In genomic region chr17:5210101-5210727, GRCm38 (mm10) we compare ENCODE assay signal across 10 mouse cellular contexts.
DNase-seq lines count a peak whose midpoint lies in the region; ATAC-seq lines count a peak whose summit lies in the region.
"Had no signal": no experiment of that assay in that cellular context is flagged by ENCODE, and none has a peak within 500 bp of the region (broad histone marks: within the 10 kb centered on the region; RNA-seq: fewer than 3 reads in every experiment).

No protein-coding gene starts in this region.

- peaks cover 22% of the 10 kb centered on the region for H3K4me1 ChIP-seq in heart, embryonic 11.5 days (ENCODE audit: control insufficient read depth, insufficient read depth, low read length)
- H3K4me1 ChIP-seq in neural tube, embryonic 11.5 days (ENCODE audit: control insufficient read depth, insufficient read depth, low read length) = peaks cover 14% of the 10 kb centered on the region

- H3K4me3 ChIP-seq in heart, embryonic 11.5 days (ENCODE audit: low read depth, low read length) = no peak overlapping the region
- H3K4me3 ChIP-seq in neural tube, embryonic 11.5 days (ENCODE audit: low read depth, low read length) = no peak overlapping the region
- H3K4me3 ChIP-seq: erythroblast, embryonic 14.5 days; liver, embryonic 15.5 days had no signal

- WGBS in heart, embryonic 11.5 days (ENCODE audit: insufficient replicate concordance) = 75% methylated on average over 6 of the region's 6 CpGs
- 81% methylated on average over 6 of the region's 6 CpGs for WGBS in neural tube, embryonic 11.5 days

- H3K9ac ChIP-seq in heart, embryonic 11.5 days (ENCODE audit: low read depth, low read length) = no peak overlapping the region
- H3K9ac ChIP-seq in neural tube, embryonic 11.5 days (ENCODE audit: low read length) = no peak overlapping the region
- H3K9ac ChIP-seq: liver, embryonic 15.5 days had no signal

- H3K27me3 ChIP-seq in heart, embryonic 11.5 days (ENCODE audit: control insufficient read depth, insufficient read depth, low read length) = no peaks in the 10 kb centered on the region
- H3K27me3 ChIP-seq in neural tube, embryonic 11.5 days (ENCODE audit: control insufficient read depth, insufficient read depth, low read length) = no peaks in the 10 kb centered on the region
- H3K27me3 ChIP-seq: liver, embryonic 15.5 days had no signal

- no peak for ATAC-seq in heart, embryonic 11.5 days (replicated peaks; ENCODE audit: insufficient number of reproducible peaks, low FRiP score, low TSS enrichment)
- no peak for ATAC-seq in neural tube, embryonic 11.5 days (ENCODE audit: insufficient read depth, low FRiP score, low TSS enrichment)

- no peak overlapping the region for H3K27ac ChIP-seq in heart, embryonic 11.5 days (ENCODE audit: low read depth, low read length)
- H3K27ac ChIP-seq in neural tube, embryonic 11.5 days (ENCODE audit: low read depth, low read length) = 0 out of 2 replicates have a peak overlapping the region, but pooled peaks have one; percentile 8
- H3K27ac ChIP-seq: liver, embryonic 15.5 days had no signal

- no peak overlapping the region for H3K4me2 ChIP-seq in heart, embryonic 11.5 days
- H3K4me2 ChIP-seq in neural tube, embryonic 11.5 days (ENCODE audit: low read depth) = no peak overlapping the region
- H3K4me2 ChIP-seq: liver, embryonic 15.5 days had no signal

- H3K36me3 ChIP-seq in heart, embryonic 11.5 days (ENCODE audit: control insufficient read depth, insufficient read depth, low read length) = no peaks in the 10 kb centered on the region
- no peaks in the 10 kb centered on the region for H3K36me3 ChIP-seq in neural tube, embryonic 11.5 days (ENCODE audit: control insufficient read depth, insufficient read depth, low read length)
- H3K36me3 ChIP-seq: liver, embryonic 15.5 days had no signal

- H3K9me3 ChIP-seq in heart, embryonic 11.5 days (replicated peaks; ENCODE audit: control insufficient read depth, low read length) = no peaks in the 10 kb centered on the region
- no peaks in the 10 kb centered on the region for H3K9me3 ChIP-seq in neural tube, embryonic 11.5 days (ENCODE audit: control insufficient read depth, low read length)
- H3K9me3 ChIP-seq: liver, embryonic 15.5 days had no signal

- DNase-seq in heart, adult 11 months = peak; percentile 95
- no peak for DNase-seq in neural tube, embryonic 11.5 days (ENCODE audit: low spot score)
- DNase-seq in neural tube, embryonic 10.5 days (ENCODE audit: extremely low spot score, low spot score) = no peak
- DNase-seq in heart, postnatal 4 days = peak; percentile 59
- no peak for DNase-seq in spleen, postnatal 4 days (ENCODE audit: low spot score in 2 of 2)
- DNase-seq in cerebellum, adult 9-11 months = no peak
- DNase-seq in left cerebral cortex, adult 9 months (ENCODE audit: low spot score in 2 of 2) = no peak

Comparison
In these comparisons a context has a peak if more than half of its experiments do, and no peak if none do; other contexts are left out.
1. DNase-seq: peak in heart, adult 11 months (single experiment) and heart, postnatal 4 days (single experiment); none in neural tube, embryonic 11.5 days (single experiment), neural tube, embryonic 10.5 days (single experiment), spleen, postnatal 4 days (0 of 2), cerebellum, adult 9-11 months (single experiment) and left cerebral cortex, adult 9 months (0 of 2).